Mouse (Mus musculus) fibroblast of lung, adult 2 months (primary cell): ENCODE results near the gene Nadk2.

Source experiments
- DNase-seq: peaks from one replicate; pipeline ENCODE4 v3.0.0-alpha.2; 2011; ENCODE audit warnings: low read depth

The Nadk2 gene

GRCm38 (mm10) chr15:9087895-9088682 is 17.0 kb downstream of the Nadk2 start:
- no peak for DNase-seq

GRCm38 (mm10) chr15:9088683-9089072 is 17.6 kb downstream of the Nadk2 start:
- no peak for DNase-seq

- DNase-seq: no peak
Measured at GRCm38 (mm10) chr15:9089136-9089720, 18.2 kb downstream of the Nadk2 start.

GRCm38 (mm10) chr15:9090662-9091061 is 19.6 kb downstream of the Nadk2 start:
- DNase-seq: no peak

GRCm38 (mm10) chr15:9093598-9094365 is 22.7 kb downstream of the Nadk2 start:
- DNase-seq: no peak

- no peak for DNase-seq
Measured at GRCm38 (mm10) chr15:9094366-9094750, 23.3 kb downstream of the Nadk2 start.

- DNase-seq: no peak
Measured at GRCm38 (mm10) chr15:9096865-9097264, 25.8 kb downstream of the Nadk2 start.

GRCm38 (mm10) chr15:9100446-9101077 is 29.5 kb downstream of the Nadk2 start:
- no peak for DNase-seq

- DNase-seq: no peak
Measured at GRCm38 (mm10) chr15:9106303-9107074, 35.4 kb downstream of the Nadk2 start.

- no peak for DNase-seq
Measured at GRCm38 (mm10) chr15:9110526-9111347, 39.7 kb downstream of the Nadk2 start.

GRCm38 (mm10) chr15:9111648-9112047 is 40.6 kb downstream of the Nadk2 start:
- DNase-seq: no peak

- no peak for DNase-seq
Measured at GRCm38 (mm10) chr15:9113556-9113955, 42.5 kb downstream of the Nadk2 start.

- no peak for DNase-seq
Measured at GRCm38 (mm10) chr15:9114131-9114530, 43.1 kb downstream of the Nadk2 start.

- no peak for DNase-seq
Measured at GRCm38 (mm10) chr15:9114599-9114998, 43.5 kb downstream of the Nadk2 start.

- DNase-seq: no peak
Measured at GRCm38 (mm10) chr15:9118852-9119251, 47.8 kb downstream of the Nadk2 start.

GRCm38 (mm10) chr15:9120081-9120480 is 49.0 kb downstream of the Nadk2 start:
- no peak for DNase-seq

GRCm38 (mm10) chr15:9122989-9123388 is 51.9 kb downstream of the Nadk2 start:
- DNase-seq: no peak

- no peak for DNase-seq
Measured at GRCm38 (mm10) chr15:9124856-9125255, 53.8 kb downstream of the Nadk2 start.

GRCm38 (mm10) chr15:9127051-9127791 is 56.2 kb downstream of the Nadk2 start:
- DNase-seq: no peak
